Mouse (Mus musculus) bone marrow, adult 2 months (tissue): ENCODE results near the gene Tbc1d10c.

Experiments used
- CTCF ChIP-seq: fragments of 200-500 bp; IDR thresholded peaks from 2 replicates; pipeline ENCODE4 v1.5.1; 2011; ENCODE audit warnings: low read length, control low read depth; ENCODE audit not compliant: control insufficient read depth, insufficient read depth
- POLR2A ChIP-seq: fragments of 200-500 bp; IDR thresholded peaks from 2 replicates; pipeline ENCODE4 v1.6.1; 2011; ENCODE audit warnings: low read depth, mild to moderate bottlenecking, control low read depth, low read length, borderline replicate concordance; ENCODE audit not compliant: control insufficient read depth

- no peak for TF ChIP-seq CTCF
- TF ChIP-seq POLR2A, result no peak
Observed at GRCm38 (mm10) chr19:4217855-4218254, 26.8 kb upstream of the Tbc1d10c start.
